Mouse (Mus musculus) forebrain, embryonic 14.5 days (tissue): ENCODE data around the gene Gmeb1. TPM values are rescaled to one million over a fixed set of nuclear protein-coding genes. Genes with fewer than 3 reads are reported as not detected.

Source experiments
- ATAC-seq: fragments of 200-750 bp; cut with Nextera tagmentation; 2 replicates; pipeline ENCODE4 v1.8.0; 2017; ENCODE audit warnings: mild to moderate bottlenecking, moderate library complexity
- DNase-seq: peaks from one replicate; pipeline ENCODE4 v3.0.0-alpha.2; 2015; ENCODE audit warnings: low spot score
- H3K27ac ChIP-seq: fragments of 300-500 bp; sonication (generic); 2 replicates; pipeline ENCODE4 v1.5.1; 2014; ENCODE audit warnings: low read depth, mild to moderate bottlenecking, control low read depth, low read length, moderate library complexity
- H3K27me3 ChIP-seq: fragments of 300-500 bp; sonication (generic); replicated peaks from 2 replicates; pipeline ENCODE4 v1.6.1; 2014; ENCODE audit warnings: low read length, control low read depth, mixed read lengths; ENCODE audit not compliant: control insufficient read depth, insufficient read depth
- H3K36me3 ChIP-seq: fragments of 300-500 bp; sonication (generic); 2 replicates; pipeline ENCODE4 v1.6.1; 2014; ENCODE audit warnings: low read length, control low read depth; ENCODE audit not compliant: control insufficient read depth, insufficient read depth
- H3K4me1 ChIP-seq: fragments of 300-500 bp; sonication (generic); 2 replicates; pipeline ENCODE4 v1.6.1; 2014; ENCODE audit warnings: antibody characterized with exemption, low read length, control low read depth; ENCODE audit not compliant: control insufficient read depth, insufficient read depth
- H3K4me2 ChIP-seq: fragments of 300-500 bp; sonication (generic); 2 replicates; pipeline ENCODE4 v1.6.1; 2014; ENCODE audit warnings: mild to moderate bottlenecking, control low read depth, low read length
- H3K4me3 ChIP-seq: fragments of 300-500 bp; sonication (generic); 2 replicates; pipeline ENCODE4 v1.5.1; 2014; ENCODE audit warnings: low read depth, low read length, control low read depth
- H3K9ac ChIP-seq: fragments of 300-500 bp; sonication (generic); 2 replicates; pipeline ENCODE4 v1.6.1; 2014; ENCODE audit warnings: mild to moderate bottlenecking, low read length, control low read depth, moderate library complexity
- H3K9me3 ChIP-seq: fragments of 300-500 bp; sonication (generic); replicated peaks from 2 replicates; pipeline ENCODE4 v1.6.1; 2016; ENCODE audit warnings: low read length, control low read depth, mixed read lengths; ENCODE audit not compliant: control insufficient read depth
- WGBS: fragments of 180-500 bp; shearing (Covaris S2); extraction: QIAGEN DNeasy Blood & Tissue Kit; methylation state at CpG from one replicate; pipeline ENCODE4 v1.1.7; 2014; 5-methylcytosine and 5-hydroxymethylcytosine counted together
- microRNA-seq: library from miRNA; unstranded; fragments of <30 nt; microRNA quantifications from one replicate; pipeline ENCODE4, GENCODE M21; 2016
- polyA plus RNA-seq: library from polyadenylated mRNA; unstranded; fragments of >200 nt; fragmentation: Nextera tagmentation; extraction: Ambion mirVana; gene quantifications from 2 replicates; pipeline ENCODE4 v1.2.1, GENCODE M21; 2014

The Gmeb1 gene
- polyA plus RNA-seq, 1 experiment from 2014 or later, result 26.6 TPM

DNA sequence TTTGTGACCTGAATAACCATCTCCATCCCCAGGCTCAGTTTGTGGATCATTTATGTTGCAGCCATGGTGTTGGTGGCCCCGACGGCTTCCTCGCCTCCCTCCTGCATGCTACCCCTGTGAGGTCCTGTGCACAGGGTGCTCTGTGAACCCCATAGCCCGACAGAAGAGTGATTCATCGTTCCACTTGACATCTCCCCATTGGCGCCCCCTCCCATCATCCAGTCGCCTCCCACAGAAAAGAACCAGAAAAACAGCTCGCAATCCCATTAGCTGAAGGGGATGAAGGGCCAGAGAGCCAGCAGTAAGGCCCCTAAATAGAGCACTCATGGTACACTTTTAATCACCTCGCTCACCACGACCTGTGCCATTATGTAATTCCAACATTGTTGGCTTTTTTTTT, 84.9 kb downstream of the Gmeb1 start:
- H3K9me3 ChIP-seq, result no peaks in the 10 kb centered on the region
- H3K4me3 ChIP-seq, result no peak overlapping the region
- no peak overlapping the region for H3K9ac ChIP-seq
- no peak overlapping the region for H3K27ac ChIP-seq
- peaks cover 5% of the 10 kb centered on the region for H3K36me3 ChIP-seq
- H3K4me2 ChIP-seq, result no peak overlapping the region
- ATAC-seq (no peak), DNase-seq (no peak)
- no peaks in the 10 kb centered on the region for H3K27me3 ChIP-seq
- H3K4me1 ChIP-seq, result no peaks in the 10 kb centered on the region
- 58% methylated on average over 10 of the region's 10 CpGs for WGBS

Small RNA genes lying within 50 kb of the gene (microRNA-seq; reads per million reads assigned to microRNA genes)
- not detected for gene Gm22033

Other genes starting within 250 kb of the Gmeb1 start
- not detected in 2 replicates for gene Gm10300, start 186.9 kb downstream of the Gmeb1 start, polyA plus RNA-seq
- 69.9 and 74.6 TPM in 2 replicates for gene Epb41, start 186.3 kb downstream of the Gmeb1 start, polyA plus RNA-seq
- 0.05 and 0.09 TPM in 2 replicates for gene Oprd1, start 117.1 kb downstream of the Gmeb1 start, polyA plus RNA-seq
- gene Ythdf2, start 49.3 kb downstream of the Gmeb1 start, polyA plus RNA-seq, result 164 and 174 TPM in 2 replicates
- 45.3 and 51.8 TPM in 2 replicates for gene Taf12, start 12.8 kb upstream of the Gmeb1 start, polyA plus RNA-seq
- 0.30 and 0.79 TPM in 2 replicates for gene Rab42, start 41.8 kb upstream of the Gmeb1 start, polyA plus RNA-seq
- gene Trnau1ap, start 67.9 kb upstream of the Gmeb1 start, polyA plus RNA-seq, result 87.3 and 97.9 TPM in 2 replicates
- gene Rcc1, start 92.0 kb upstream of the Gmeb1 start, polyA plus RNA-seq, result 42.2 and 42.4 TPM in 2 replicates
- gene Phactr4, start 160.9 kb upstream of the Gmeb1 start, polyA plus RNA-seq, result 11.8 and 12.0 TPM in 2 replicates
- gene Med18, start 202.3 kb upstream of the Gmeb1 start, polyA plus RNA-seq, result 6.2 and 6.3 TPM in 2 replicates
- gene Sesn2, start 248.9 kb upstream of the Gmeb1 start, polyA plus RNA-seq, result 2.9 and 4.5 TPM in 2 replicates